Mouse (Mus musculus) cerebellum, adult 2 months (tissue): ENCODE measurements around the gene 1700029P11Rik.

Source experiments
- CTCF ChIP-seq: fragments of 200-500 bp; IDR thresholded peaks from 2 replicates; pipeline ENCODE4 v1.5.1; 2011; ENCODE audit warnings: low read depth, mild to moderate bottlenecking, control low read depth, low read length, moderate library complexity, borderline replicate concordance; ENCODE audit not compliant: insufficient read depth
- POLR2A ChIP-seq: fragments of 200-500 bp; IDR thresholded peaks from 2 replicates; pipeline ENCODE4 v1.6.1; 2011; ENCODE audit warnings: low read length, control low read depth, borderline replicate concordance; ENCODE audit not compliant: insufficient read depth

DNA sequence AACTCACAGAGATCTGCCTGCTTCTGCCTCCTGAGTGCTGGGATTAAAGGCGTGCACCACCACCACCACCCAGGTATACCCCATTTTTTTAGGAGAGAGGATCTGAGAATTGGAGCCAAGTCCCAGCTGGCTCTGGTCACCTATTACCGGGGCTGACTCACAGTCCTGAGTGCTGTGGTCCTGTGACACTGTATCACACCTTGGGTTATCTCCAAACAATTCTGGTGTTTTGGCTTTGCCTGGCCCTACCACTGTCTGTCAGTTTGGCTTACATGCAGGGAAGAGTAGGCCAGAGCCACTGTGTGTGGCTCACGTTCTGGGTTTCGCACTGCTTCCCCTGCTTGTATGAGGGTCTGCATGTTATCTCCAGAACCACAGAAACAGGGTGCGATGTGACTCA is 40.1 kb upstream of the 1700029P11Rik start:
- TF ChIP-seq CTCF: no peak
- TF ChIP-seq POLR2A: no peak
